Mouse (Mus musculus) hindbrain, embryonic 11.5 days (tissue): ENCODE measurements around the gene Slc8a1. TPM values are rescaled to one million over a fixed set of nuclear protein-coding genes. Genes with fewer than 3 reads are reported as not detected.

Experiments used
- ATAC-seq: fragments of 200-750 bp; cut with Nextera tagmentation; 2 replicates; pipeline ENCODE4 v1.8.0; 2017; ENCODE audit warnings: mild to moderate bottlenecking, moderate TSS enrichment, moderate library complexity; ENCODE audit not compliant: low FRiP score
- DNase-seq: peaks from one replicate; pipeline ENCODE4 v3.0.0-alpha.2; 2015; ENCODE audit warnings: low spot score
- H3K27ac ChIP-seq: fragments of 300-500 bp; sonication (generic); 2 replicates; pipeline ENCODE4 v1.5.1; 2014; ENCODE audit warnings: mild to moderate bottlenecking, low read depth, low read length
- H3K27me3 ChIP-seq: fragments of 300-500 bp; sonication (generic); 2 replicates; pipeline ENCODE4 v1.6.1; 2014; ENCODE audit warnings: mild to moderate bottlenecking, low read length, moderate library complexity, mixed read lengths; ENCODE audit not compliant: control insufficient read depth, insufficient read depth
- H3K36me3 ChIP-seq: fragments of 300-500 bp; sonication (generic); 2 replicates; pipeline ENCODE4 v1.6.1; 2014; ENCODE audit warnings: mild to moderate bottlenecking, low read length, moderate library complexity, mixed read lengths; ENCODE audit not compliant: control insufficient read depth, insufficient read depth
- H3K4me1 ChIP-seq: fragments of 300-500 bp; sonication (generic); replicated peaks from 2 replicates; pipeline ENCODE4 v1.6.1; 2014; ENCODE audit warnings: low read length, mixed read lengths; ENCODE audit not compliant: control insufficient read depth, insufficient read depth
- H3K4me2 ChIP-seq: fragments of 300-500 bp; sonication (generic); replicated peaks from 2 replicates; pipeline ENCODE4 v1.6.1; 2014; ENCODE audit warnings: mild to moderate bottlenecking, low read depth, low read length
- H3K4me3 ChIP-seq: fragments of 300-500 bp; sonication (generic); 2 replicates; pipeline ENCODE4 v1.5.1; 2014; ENCODE audit warnings: low read depth, low read length
- H3K9ac ChIP-seq: fragments of 300-500 bp; sonication (generic); 2 replicates; pipeline ENCODE4 v1.6.1; 2014; ENCODE audit warnings: low read depth, low read length
- H3K9me3 ChIP-seq: fragments of 300-500 bp; sonication (generic); 2 replicates; pipeline ENCODE4 v1.6.1; 2016; ENCODE audit warnings: low read length; ENCODE audit not compliant: control insufficient read depth
- WGBS: fragments of 180-500 bp; shearing (Covaris S2); extraction: QIAGEN DNeasy Blood & Tissue Kit; methylation state at CpG from one replicate; pipeline ENCODE4 v1.1.7; 2014; 5-methylcytosine and 5-hydroxymethylcytosine counted together
- polyA plus RNA-seq: library from polyadenylated mRNA; unstranded; fragments of >200 nt; fragmentation: Nextera tagmentation; extraction: Ambion mirVana; gene quantifications from 2 replicates; pipeline ENCODE4 v1.2.1, GENCODE M21; 2014

Slc8a1 gene
- polyA plus RNA-seq, 1 experiment from 2014 or later, result 13.1 TPM

DNA sequence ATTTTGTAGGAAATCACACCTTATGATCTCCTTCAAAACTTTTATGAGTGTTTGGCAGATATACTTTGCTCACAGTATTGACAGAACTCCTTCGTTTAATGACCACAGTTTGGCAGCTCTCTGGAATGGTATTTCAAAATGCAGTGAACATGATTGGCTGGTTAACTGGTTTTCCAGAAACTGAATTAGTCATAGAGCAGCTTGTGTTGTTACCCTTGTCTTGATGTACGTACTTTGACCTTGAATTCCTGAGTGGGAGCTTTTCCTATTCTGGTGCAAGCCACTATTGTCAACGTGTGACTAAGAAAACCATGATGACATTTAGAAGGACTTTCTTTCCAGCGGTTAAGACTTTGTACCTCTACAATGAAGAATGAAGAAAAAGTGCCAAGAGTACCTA is 868 bp downstream of the Slc8a1 start:
- ATAC-seq, result no peak
- Histone ChIP-seq H3K9ac (no peak overlapping the region), H3K9me3 (no peaks in the 10 kb centered on the region), H3K4me3 (no peak overlapping the region), H3K4me1 (no peaks in the 10 kb centered on the region), H3K4me2 (no peak overlapping the region), H3K27me3 (no peaks in the 10 kb centered on the region), H3K27ac (no peak overlapping the region), H3K36me3 (no peaks in the 10 kb centered on the region)
- WGBS, result 87% methylated on average over 4 of the region's 4 CpGs
- no peak for DNase-seq

DNA sequence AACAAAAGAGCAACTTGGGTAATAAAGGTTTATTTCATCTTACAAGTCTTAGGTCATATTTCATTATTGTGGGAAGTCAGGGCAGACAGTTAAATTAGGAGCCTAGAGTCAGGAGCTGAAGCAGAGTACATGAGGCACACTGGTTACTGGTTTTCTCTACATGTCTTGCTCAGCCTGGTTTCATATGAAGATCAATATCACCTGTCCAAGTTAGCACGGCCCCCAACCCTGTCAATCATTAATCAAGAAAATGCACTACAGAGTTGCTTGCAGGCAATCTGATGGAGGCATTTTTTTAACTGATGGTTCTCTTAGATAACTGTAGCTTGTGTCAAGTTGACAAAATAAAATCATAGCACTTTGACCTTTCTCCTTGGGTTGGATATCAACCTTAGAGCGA is 2.6 kb downstream of the Slc8a1 start:
- WGBS, result 82% methylated on average over 2 of the region's 2 CpGs
- ATAC-seq, result no peak
- no peak overlapping the region for H3K4me2 ChIP-seq
- no peaks in the 10 kb centered on the region for H3K27me3 ChIP-seq
- no peak for DNase-seq
- H3K4me3 ChIP-seq, result no peak overlapping the region
- no peaks in the 10 kb centered on the region for H3K9me3 ChIP-seq
- no peaks in the 10 kb centered on the region for H3K36me3 ChIP-seq
- no peak overlapping the region for H3K27ac ChIP-seq
- no peaks in the 10 kb centered on the region for H3K4me1 ChIP-seq
- no peak overlapping the region for H3K9ac ChIP-seq

GRCm38 (mm10) chr17:81729891-81730290 is 8.3 kb downstream of the Slc8a1 start:
- no peak for DNase-seq
- ATAC-seq, result no peak
- no peak overlapping the region for H3K9ac ChIP-seq
- no peak overlapping the region for H3K4me3 ChIP-seq
- H3K4me1 ChIP-seq, result no peaks in the 10 kb centered on the region
- 96% methylated on average over 4 of the region's 4 CpGs for WGBS
- no peak overlapping the region for H3K27ac ChIP-seq
- H3K9me3 ChIP-seq, result no peaks in the 10 kb centered on the region
- H3K4me2 ChIP-seq, result no peak overlapping the region
- no peaks in the 10 kb centered on the region for H3K36me3 ChIP-seq
- no peaks in the 10 kb centered on the region for H3K27me3 ChIP-seq

DNA sequence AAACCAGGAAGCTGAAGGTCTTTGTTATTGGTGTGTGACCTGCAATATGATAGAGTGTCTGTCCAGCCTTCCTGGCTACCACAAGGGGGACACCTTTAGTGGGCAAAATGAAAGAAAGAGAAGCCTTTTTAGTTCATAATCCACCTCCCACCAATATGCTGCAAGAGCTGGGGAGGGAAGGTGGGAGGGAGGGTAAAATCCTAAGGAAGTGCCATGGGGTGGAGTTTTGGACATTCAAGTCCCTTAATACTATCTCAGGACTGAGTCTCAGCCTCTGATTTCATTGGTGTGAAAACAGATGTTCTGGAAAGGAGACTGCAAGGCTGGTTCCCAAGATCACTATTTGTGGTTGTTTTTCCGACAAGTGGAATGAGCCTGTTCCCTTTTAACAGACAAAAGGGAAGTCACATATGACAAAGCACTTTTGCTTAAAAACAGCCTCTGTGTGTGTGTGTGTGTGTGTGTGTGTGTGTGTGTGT is 25.9 kb downstream of the Slc8a1 start:
- Histone ChIP-seq H3K9me3 (no peaks in the 10 kb centered on the region), H3K36me3 (no peaks in the 10 kb centered on the region), H3K4me2 (no peak overlapping the region), H3K27me3 (no peaks in the 10 kb centered on the region), H3K4me3 (no peak overlapping the region), H3K9ac (no peak overlapping the region), H3K27ac (no peak overlapping the region), H3K4me1 (no peaks in the 10 kb centered on the region)
- DNase-seq, result no peak
- ATAC-seq, result no peak
- 84% methylated on average over 1 of the region's 1 CpGs for WGBS

DNA sequence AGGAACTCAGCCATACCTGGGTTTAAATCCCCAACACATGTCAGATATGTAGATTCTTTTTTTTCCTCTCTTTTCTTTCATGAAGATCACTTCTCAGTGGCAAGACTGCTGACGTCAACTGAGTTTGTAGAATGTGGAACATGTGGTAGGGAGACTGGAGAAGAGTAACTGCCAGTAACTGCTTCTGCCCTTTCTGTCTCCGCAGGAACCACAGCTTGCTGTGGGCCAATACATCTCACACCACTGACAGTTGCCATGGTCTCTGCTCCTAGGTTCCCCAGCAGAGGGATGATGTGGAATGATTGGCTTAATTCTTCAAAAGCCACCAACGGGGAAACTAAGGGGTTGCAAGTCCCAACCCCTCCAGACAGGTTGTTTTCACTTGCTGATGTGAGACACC is 33.4 kb downstream of the Slc8a1 start:
- Histone ChIP-seq H3K9ac (no peak overlapping the region), H3K9me3 (no peaks in the 10 kb centered on the region), H3K4me2 (no peak overlapping the region), H3K36me3 (no peaks in the 10 kb centered on the region), H3K4me1 (no peaks in the 10 kb centered on the region), H3K27me3 (no peaks in the 10 kb centered on the region), H3K4me3 (no peak overlapping the region), H3K27ac (no peak overlapping the region)
- ATAC-seq (no peak), DNase-seq (no peak)
- 35% methylated on average over 3 of the region's 3 CpGs for WGBS

DNA sequence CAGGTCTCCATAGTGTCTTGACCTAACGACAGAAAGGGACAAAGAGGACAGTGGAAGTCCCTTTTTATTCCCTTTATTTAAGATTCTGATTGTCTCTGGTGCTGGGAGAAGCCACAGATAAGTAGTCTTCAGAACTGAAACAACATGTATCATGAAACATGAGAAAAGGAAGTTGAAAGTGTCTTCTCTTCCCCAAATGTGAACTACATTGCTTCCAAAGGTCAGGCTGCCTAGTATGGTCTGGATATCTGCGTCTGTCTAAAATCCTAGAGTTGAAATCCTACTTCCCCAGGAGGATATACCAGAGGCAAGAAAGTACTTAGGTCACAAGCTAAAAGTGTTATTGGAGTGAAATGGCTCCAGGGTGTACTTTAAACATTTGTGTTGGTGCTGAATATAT is 34.9 kb downstream of the Slc8a1 start:
- Histone ChIP-seq H3K27me3 (no peaks in the 10 kb centered on the region), H3K36me3 (no peaks in the 10 kb centered on the region), H3K4me2 (no peak overlapping the region), H3K9me3 (no peaks in the 10 kb centered on the region), H3K4me3 (no peak overlapping the region), H3K27ac (no peak overlapping the region), H3K9ac (no peak overlapping the region), H3K4me1 (no peaks in the 10 kb centered on the region)
- DNase-seq (no peak), ATAC-seq (no peak)
- 69% methylated on average over 2 of the region's 2 CpGs for WGBS

GRCm38 (mm10) chr17:81701701-81702100 is 36.5 kb downstream of the Slc8a1 start:
- H3K36me3 ChIP-seq, result no peaks in the 10 kb centered on the region
- ATAC-seq (no peak), DNase-seq (no peak)
- H3K4me2 ChIP-seq, result no peak overlapping the region
- no peaks in the 10 kb centered on the region for H3K27me3 ChIP-seq
- no peak overlapping the region for H3K9ac ChIP-seq
- 91% methylated on average over 4 of the region's 4 CpGs for WGBS
- no peak overlapping the region for H3K27ac ChIP-seq
- no peaks in the 10 kb centered on the region for H3K9me3 ChIP-seq
- no peak overlapping the region for H3K4me3 ChIP-seq
- H3K4me1 ChIP-seq, result no peaks in the 10 kb centered on the region

GRCm38 (mm10) chr17:81698789-81699188 is 39.4 kb downstream of the Slc8a1 start:
- Histone ChIP-seq H3K9me3 (no peaks in the 10 kb centered on the region), H3K36me3 (no peaks in the 10 kb centered on the region), H3K27me3 (no peaks in the 10 kb centered on the region), H3K4me3 (no peak overlapping the region), H3K4me1 (no peaks in the 10 kb centered on the region), H3K9ac (no peak overlapping the region), H3K4me2 (no peak overlapping the region), H3K27ac (no peak overlapping the region)
- WGBS, result 54% methylated on average over 10 of the region's 10 CpGs
- ATAC-seq (no peak), DNase-seq (no peak)

GRCm38 (mm10) chr17:81697695-81698094 is 40.5 kb downstream of the Slc8a1 start:
- Histone ChIP-seq H3K36me3 (no peaks in the 10 kb centered on the region), H3K4me2 (no peak overlapping the region), H3K4me1 (no peaks in the 10 kb centered on the region), H3K9me3 (no peaks in the 10 kb centered on the region), H3K27me3 (no peaks in the 10 kb centered on the region), H3K27ac (no peak overlapping the region), H3K4me3 (no peak overlapping the region), H3K9ac (no peak overlapping the region)
- WGBS, result 74% methylated on average over 2 of the region's 2 CpGs
- DNase-seq, result no peak
- no peak for ATAC-seq
